Mouse (Mus musculus) embryonic facial prominence, embryonic 12.5 days (tissue): ENCODE measurements around the gene Kif3a. TPM values are rescaled to one million over a fixed set of nuclear protein-coding genes. Genes with fewer than 3 reads are reported as not detected.

Source experiments
- ATAC-seq: fragments of 200-750 bp; cut with Nextera tagmentation; 2 replicates; pipeline ENCODE4 v1.8.0; 2017; ENCODE audit not compliant: insufficient number of reproducible peaks, insufficient read depth, low FRiP score, low TSS enrichment
- H3K27ac ChIP-seq: fragments of 300-500 bp; sonication (generic); 2 replicates; pipeline ENCODE4 v1.5.1; 2016; ENCODE audit warnings: mild to moderate bottlenecking
- H3K27me3 ChIP-seq: fragments of 300-500 bp; sonication (generic); 2 replicates; pipeline ENCODE4 v1.6.1; 2016; ENCODE audit warnings: mild to moderate bottlenecking, moderate library complexity
- H3K36me3 ChIP-seq: fragments of 300-500 bp; sonication (generic); 2 replicates; pipeline ENCODE4 v1.6.1; 2016; ENCODE audit warnings: mild to moderate bottlenecking
- H3K4me1 ChIP-seq: fragments of 300-500 bp; sonication (generic); 2 replicates; pipeline ENCODE4 v1.6.1; 2016
- H3K4me2 ChIP-seq: fragments of 300-500 bp; sonication (generic); replicated peaks from 2 replicates; pipeline ENCODE4 v1.6.1; 2016; ENCODE audit warnings: mild to moderate bottlenecking, moderate library complexity
- H3K4me3 ChIP-seq: fragments of 300-500 bp; sonication (generic); 2 replicates; pipeline ENCODE4 v1.5.1; 2016; ENCODE audit warnings: mild to moderate bottlenecking
- H3K9ac ChIP-seq: fragments of 300-500 bp; sonication (generic); 2 replicates; pipeline ENCODE4 v1.6.1; 2016; ENCODE audit warnings: mild to moderate bottlenecking, moderate library complexity
- H3K9me3 ChIP-seq: fragments of 300-500 bp; sonication (generic); 2 replicates; pipeline ENCODE4 v1.6.1; 2016; ENCODE audit warnings: mild to moderate bottlenecking, moderate library complexity
- WGBS: fragments of 180-500 bp; shearing (Covaris S2); methylation state at CpG from one replicate; pipeline ENCODE4 v1.1.7; 2016; 5-methylcytosine and 5-hydroxymethylcytosine counted together
- polyA plus RNA-seq: library from polyadenylated mRNA; unstranded; fragments of >200 nt; fragmentation: Nextera tagmentation; extraction: Ambion mirVana; gene quantifications from 2 replicates; pipeline ENCODE4 v1.2.1, GENCODE M21; 2016

Kif3a gene
- polyA plus RNA-seq, 1 experiment from 2014 or later = 101 TPM

- Histone ChIP-seq H3K4me3 (no peak overlapping the region), H3K4me2 (no peak overlapping the region), H3K36me3 (no peaks in the 10 kb centered on the region), H3K27ac (no peak overlapping the region), H3K4me1 (no peaks in the 10 kb centered on the region), H3K9me3 (no peaks in the 10 kb centered on the region), H3K9ac (no peak overlapping the region), H3K27me3 (no peaks in the 10 kb centered on the region)
- ATAC-seq = no peak
- WGBS = 67% methylated on average over 6 of the region's 6 CpGs
Measured at GRCm38 (mm10) chr11:53619428-53619827, 52.2 kb downstream of the Kif3a start.

DNA sequence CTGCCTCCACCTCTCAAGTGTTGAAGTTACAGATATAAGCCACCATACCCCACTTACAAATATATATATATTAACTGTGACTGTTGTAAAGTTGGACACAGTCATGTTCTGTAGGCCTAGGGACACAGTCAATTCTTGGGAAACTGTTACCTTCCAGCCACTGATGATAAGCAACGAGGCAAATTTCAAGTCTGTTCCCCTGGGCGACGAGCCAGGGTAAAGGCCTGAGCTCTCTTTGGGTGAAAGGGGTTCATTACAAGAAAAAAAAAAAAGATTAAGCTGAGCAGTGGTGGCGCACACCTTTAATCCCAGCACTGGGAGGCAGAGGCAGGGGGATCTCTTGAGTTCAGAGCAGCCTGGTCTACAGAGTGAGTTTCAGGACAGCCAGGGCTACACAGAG lies 52.9 kb downstream of the Kif3a start:
- Histone ChIP-seq H3K4me3 (no peak overlapping the region), H3K4me2 (no peak overlapping the region), H3K9me3 (no peaks in the 10 kb centered on the region), H3K4me1 (no peaks in the 10 kb centered on the region), H3K36me3 (no peaks in the 10 kb centered on the region), H3K27me3 (no peaks in the 10 kb centered on the region), H3K9ac (no peak overlapping the region), H3K27ac (no peak overlapping the region)
- WGBS = 89% methylated on average over 4 of the region's 4 CpGs
- no peak for ATAC-seq

DNA sequence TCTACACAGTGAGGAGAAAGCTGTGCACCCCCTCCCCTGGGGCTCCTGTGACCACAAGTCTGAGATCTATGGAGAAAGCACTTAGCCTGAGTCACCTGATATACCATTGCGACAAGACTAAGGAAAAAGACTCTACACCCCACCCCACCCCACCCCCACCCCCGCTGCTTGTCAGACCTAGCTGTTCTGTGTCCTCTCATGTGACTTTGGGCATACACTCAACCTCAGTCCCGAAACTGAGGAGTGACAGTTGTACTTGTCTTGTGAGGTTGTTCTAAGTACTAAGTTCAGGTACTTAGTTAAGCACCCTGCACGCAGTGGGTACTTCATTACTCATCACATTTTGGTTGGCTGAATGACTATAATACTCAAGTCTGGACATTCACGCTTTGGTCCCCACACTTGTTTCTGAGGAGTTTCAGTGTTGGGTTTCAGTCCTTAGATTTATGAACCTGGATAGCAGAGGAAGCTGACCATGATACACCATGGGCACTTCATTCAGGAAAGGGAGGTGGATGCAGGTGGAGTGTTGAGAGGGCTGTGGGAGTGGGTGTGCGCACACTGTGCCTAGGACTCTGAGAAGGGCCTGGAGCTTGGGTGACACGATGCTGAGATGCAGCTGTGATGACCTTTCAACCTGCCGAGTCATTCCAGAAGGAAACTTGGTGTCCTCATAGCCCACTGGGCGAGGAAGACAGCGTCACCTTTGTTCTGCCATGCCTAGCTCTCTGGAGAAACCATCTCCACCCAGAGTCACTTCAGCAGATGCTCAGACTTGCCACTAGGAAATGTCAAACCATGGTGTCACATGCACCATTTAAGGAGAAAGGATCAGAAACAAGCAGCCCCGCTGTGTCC lies 54.6 kb downstream of the Kif3a start:
- Histone ChIP-seq H3K27ac (no peak overlapping the region), H3K4me2 (no peak overlapping the region), H3K36me3 (no peaks in the 10 kb centered on the region), H3K9me3 (no peaks in the 10 kb centered on the region), H3K4me3 (no peak overlapping the region), H3K4me1 (no peaks in the 10 kb centered on the region), H3K27me3 (no peaks in the 10 kb centered on the region), H3K9ac (no peak overlapping the region)
- WGBS = 87% methylated on average over 11 of the region's 11 CpGs
- no peak for ATAC-seq

- ATAC-seq = no peak
- H3K9me3 ChIP-seq = no peaks in the 10 kb centered on the region
- no peaks in the 10 kb centered on the region for H3K27me3 ChIP-seq
- no peak overlapping the region for H3K9ac ChIP-seq
- H3K4me1 ChIP-seq = no peaks in the 10 kb centered on the region
- H3K27ac ChIP-seq = no peak overlapping the region
- H3K36me3 ChIP-seq = no peaks in the 10 kb centered on the region
- H3K4me3 ChIP-seq = no peak overlapping the region
- 81% methylated on average over 6 of the region's 6 CpGs for WGBS
- H3K4me2 ChIP-seq = no peak overlapping the region
Measured at GRCm38 (mm10) chr11:53622440-53622806, 55.2 kb downstream of the Kif3a start.

- H3K4me2 ChIP-seq = no peak overlapping the region
- H3K36me3 ChIP-seq = no peaks in the 10 kb centered on the region
- no peak for ATAC-seq
- H3K4me3 ChIP-seq = no peak overlapping the region
- no peaks in the 10 kb centered on the region for H3K27me3 ChIP-seq
- no peaks in the 10 kb centered on the region for H3K9me3 ChIP-seq
- H3K9ac ChIP-seq = no peak overlapping the region
- H3K4me1 ChIP-seq = no peaks in the 10 kb centered on the region
- WGBS = 96% methylated on average over 9 of the region's 9 CpGs
- H3K27ac ChIP-seq = no peak overlapping the region
Measured at GRCm38 (mm10) chr11:53623573-53623972, 56.4 kb downstream of the Kif3a start.

- Histone ChIP-seq H3K4me3 (no peak overlapping the region), H3K9ac (no peak overlapping the region), H3K9me3 (no peaks in the 10 kb centered on the region), H3K4me1 (no peaks in the 10 kb centered on the region), H3K36me3 (no peaks in the 10 kb centered on the region), H3K27ac (no peak overlapping the region), H3K27me3 (no peaks in the 10 kb centered on the region), H3K4me2 (no peak overlapping the region)
- no peak for ATAC-seq
- 86% methylated on average over 2 of the region's 2 CpGs for WGBS
Measured at GRCm38 (mm10) chr11:53624124-53624523, 56.9 kb downstream of the Kif3a start.

GRCm38 (mm10) chr11:53626802-53627373 lies 59.7 kb downstream of the Kif3a start:
- H3K9me3 ChIP-seq = no peaks in the 10 kb centered on the region
- H3K4me2 ChIP-seq = no peak overlapping the region
- no peak overlapping the region for H3K27ac ChIP-seq
- H3K36me3 ChIP-seq = no peaks in the 10 kb centered on the region
- no peak overlapping the region for H3K4me3 ChIP-seq
- no peak overlapping the region for H3K9ac ChIP-seq
- WGBS = 67% methylated on average over 17 of the region's 17 CpGs
- no peaks in the 10 kb centered on the region for H3K27me3 ChIP-seq
- no peak for ATAC-seq
- no peaks in the 10 kb centered on the region for H3K4me1 ChIP-seq

- no peak overlapping the region for H3K27ac ChIP-seq
- no peak overlapping the region for H3K9ac ChIP-seq
- no peaks in the 10 kb centered on the region for H3K36me3 ChIP-seq
- H3K9me3 ChIP-seq = no peaks in the 10 kb centered on the region
- 0 out of 2 replicates have a peak, but pooled peaks have one; percentile 54 for ATAC-seq
- H3K4me1 ChIP-seq = no peaks in the 10 kb centered on the region
- WGBS = 4% methylated on average over 1 of the region's 1 CpGs
- no peaks in the 10 kb centered on the region for H3K27me3 ChIP-seq
- H3K4me3 ChIP-seq = no peak overlapping the region
- no peak overlapping the region for H3K4me2 ChIP-seq
Measured at GRCm38 (mm10) chr11:53627859-53628258, 60.7 kb downstream of the Kif3a start.

DNA sequence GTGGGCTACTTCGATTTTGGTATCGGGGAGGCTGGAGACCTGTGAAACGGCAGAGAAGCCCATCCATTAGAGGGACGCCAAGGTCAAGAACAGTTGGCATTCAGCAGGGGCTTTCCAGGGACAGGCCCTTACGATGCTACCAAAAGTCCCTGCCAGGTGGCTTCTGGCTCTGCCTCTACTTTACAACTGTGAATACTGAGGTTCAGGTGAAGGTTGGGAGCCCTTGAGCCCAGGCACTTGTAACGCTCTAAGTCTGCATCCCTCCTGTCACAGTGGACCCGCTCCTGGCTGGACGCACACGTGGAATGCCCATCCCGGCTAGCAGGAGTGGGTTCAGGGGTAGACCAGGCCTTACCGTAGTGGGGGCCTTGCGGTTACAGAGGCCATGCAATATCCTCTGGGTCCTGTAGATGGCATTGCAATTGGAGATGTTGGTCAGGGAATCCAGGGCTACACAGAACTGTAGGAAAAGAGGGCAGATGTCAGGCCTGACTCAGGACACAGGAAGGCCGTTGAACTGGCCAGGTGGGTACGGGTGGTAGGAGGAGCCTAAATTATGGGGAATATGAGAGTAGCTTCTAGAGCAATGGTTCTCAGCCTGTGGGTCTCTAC lies 65.0 kb downstream of the Kif3a start:
- no peak for ATAC-seq
- Histone ChIP-seq H3K27ac (no peak overlapping the region), H3K9ac (no peak overlapping the region), H3K27me3 (0 out of 2 replicates have a peak, but pooled peaks cover 12% of the 10 kb centered on the region), H3K36me3 (no peaks in the 10 kb centered on the region), H3K4me3 (no peak overlapping the region), H3K9me3 (no peaks in the 10 kb centered on the region), H3K4me2 (no peak overlapping the region), H3K4me1 (peaks cover 16% of the 10 kb centered on the region)
- 72% methylated on average over 14 of the region's 14 CpGs for WGBS

- peaks cover 16% of the 10 kb centered on the region for H3K4me1 ChIP-seq
- no peak overlapping the region for H3K9ac ChIP-seq
- no peak overlapping the region for H3K4me2 ChIP-seq
- no peak for ATAC-seq
- H3K27me3 ChIP-seq = 0 out of 2 replicates have a peak, but pooled peaks cover 12% of the 10 kb centered on the region
- no peak overlapping the region for H3K4me3 ChIP-seq
- H3K9me3 ChIP-seq = no peaks in the 10 kb centered on the region
- H3K27ac ChIP-seq = no peak overlapping the region
- WGBS = 90% methylated on average over 7 of the region's 7 CpGs
- no peaks in the 10 kb centered on the region for H3K36me3 ChIP-seq
Measured at GRCm38 (mm10) chr11:53633644-53634043, 66.5 kb downstream of the Kif3a start.

DNA sequence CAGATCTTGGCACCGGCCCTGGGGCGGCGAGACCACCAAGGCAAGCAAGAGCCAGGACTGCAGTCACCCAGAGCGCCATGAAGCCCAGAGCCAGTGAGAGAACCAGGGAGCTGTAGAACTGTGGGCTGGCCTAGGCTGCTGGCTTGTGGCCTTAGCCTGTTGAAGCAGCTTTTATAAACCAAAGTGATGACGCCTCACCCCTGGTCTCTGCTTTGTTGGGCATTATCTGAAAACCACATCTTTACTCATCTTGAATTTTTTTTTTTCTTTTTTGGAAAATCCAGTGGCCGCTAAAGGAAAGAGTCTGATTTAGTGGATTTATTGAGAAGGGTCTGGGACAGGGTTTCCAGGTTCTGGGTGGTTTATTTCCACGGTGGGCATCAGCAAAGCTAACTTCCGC lies 67.4 kb downstream of the Kif3a start, which contains the start of gene Il13:
Gene Il13 (minus strand): TSS at position 147 of the 400 bp plus-strand sequence.
- no peak within 1 kb of the TSS for H3K4me3 ChIP-seq
- H3K9ac ChIP-seq = no peak within 1 kb of the TSS
- no peaks in the 10 kb centered on the region for H3K36me3 ChIP-seq
- no peak within 1 kb of the TSS for H3K27ac ChIP-seq
- WGBS = 91% methylated on average over 8 of the region's 8 CpGs
- peaks cover 16% of the 10 kb centered on the region for H3K4me1 ChIP-seq
- 0 out of 2 replicates have a peak, but pooled peaks cover 12% of the 10 kb centered on the region for H3K27me3 ChIP-seq
- no peak for ATAC-seq
- no peak within 1 kb of the TSS for H3K4me2 ChIP-seq
- H3K9me3 ChIP-seq = no peaks in the 10 kb centered on the region
